Mouse (Mus musculus): ENCODE measurements around the gene Med12l. TPM values are rescaled to one million over a fixed set of nuclear protein-coding genes. Genes with fewer than 3 reads are reported as not detected.

Med12l gene
- polyA plus RNA-seq, 1 experiment from 2014 or later: 5.5 TPM

- 79% methylated on average over 5 of the region's 5 CpGs for WGBS
- H3K36me3 ChIP-seq (ENCODE audit: control insufficient read depth, insufficient read depth, low read length): no peaks in the 10 kb centered on the region
- no peak overlapping the region for H3K4me2 ChIP-seq (ENCODE audit: low read depth, low read length, severe bottlenecking)
- H3K27ac ChIP-seq (ENCODE audit: low read depth, low read length): no peak overlapping the region
- H3K9me3 ChIP-seq (ENCODE audit: control insufficient read depth, low read length): no peaks in the 10 kb centered on the region
- DNase-seq (ENCODE audit: low spot score) (no peak), ATAC-seq (replicated peaks; ENCODE audit: low FRiP score) (no peak)
- no peak overlapping the region for H3K9ac ChIP-seq (ENCODE audit: low read length)
- no peaks in the 10 kb centered on the region for H3K4me1 ChIP-seq (replicated peaks; ENCODE audit: control insufficient read depth, insufficient read depth, low read length)
- H3K4me3 ChIP-seq (ENCODE audit: low read depth, low read length): no peak overlapping the region
- H3K27me3 ChIP-seq (ENCODE audit: control insufficient read depth, insufficient read depth, low read length): no peaks in the 10 kb centered on the region
Observed at GRCm38 (mm10) chr3:59145194-59145593, 139.6 kb downstream of the Med12l start.

GRCm38 (mm10) chr3:59149646-59150045 lies 144.0 kb downstream of the Med12l start:
- no peak for DNase-seq (ENCODE audit: low spot score)
- no peak overlapping the region for H3K4me2 ChIP-seq (ENCODE audit: low read depth, low read length, severe bottlenecking)
- H3K9me3 ChIP-seq (ENCODE audit: control insufficient read depth, low read length): no peaks in the 10 kb centered on the region
- H3K27me3 ChIP-seq (ENCODE audit: control insufficient read depth, insufficient read depth, low read length): no peaks in the 10 kb centered on the region
- H3K9ac ChIP-seq (ENCODE audit: low read length): no peak overlapping the region
- no peaks in the 10 kb centered on the region for H3K4me1 ChIP-seq (replicated peaks; ENCODE audit: control insufficient read depth, insufficient read depth, low read length)
- no peaks in the 10 kb centered on the region for H3K36me3 ChIP-seq (ENCODE audit: control insufficient read depth, insufficient read depth, low read length)
- H3K27ac ChIP-seq (ENCODE audit: low read depth, low read length): no peak overlapping the region
- no peak overlapping the region for H3K4me3 ChIP-seq (ENCODE audit: low read depth, low read length)
- ATAC-seq (replicated peaks; ENCODE audit: low FRiP score): no peak

- H3K9ac ChIP-seq (ENCODE audit: low read length): no peak overlapping the region
- no peak for ATAC-seq (replicated peaks; ENCODE audit: low FRiP score)
- 99% methylated on average over 2 of the region's 2 CpGs for WGBS
- H3K27ac ChIP-seq (ENCODE audit: low read depth, low read length): no peak overlapping the region
- no peaks in the 10 kb centered on the region for H3K9me3 ChIP-seq (ENCODE audit: control insufficient read depth, low read length)
- H3K4me1 ChIP-seq (replicated peaks; ENCODE audit: control insufficient read depth, insufficient read depth, low read length): no peaks in the 10 kb centered on the region
- H3K36me3 ChIP-seq (ENCODE audit: control insufficient read depth, insufficient read depth, low read length): no peaks in the 10 kb centered on the region
- H3K4me2 ChIP-seq (ENCODE audit: low read depth, low read length, severe bottlenecking): no peak overlapping the region
- no peaks in the 10 kb centered on the region for H3K27me3 ChIP-seq (ENCODE audit: control insufficient read depth, insufficient read depth, low read length)
- H3K4me3 ChIP-seq (ENCODE audit: low read depth, low read length): no peak overlapping the region
- no peak for DNase-seq (ENCODE audit: low spot score)
Observed at GRCm38 (mm10) chr3:59150624-59151023, 145.0 kb downstream of the Med12l start.

- no peak for ATAC-seq (replicated peaks; ENCODE audit: low FRiP score)
- H3K4me2 ChIP-seq (ENCODE audit: low read depth, low read length, severe bottlenecking): no peak within 1 kb of the TSS
- WGBS: 86% methylated on average over 5 of the region's 5 CpGs
- no peak within 1 kb of the TSS for H3K9ac ChIP-seq (ENCODE audit: low read length)
- H3K36me3 ChIP-seq (ENCODE audit: control insufficient read depth, insufficient read depth, low read length): no peaks in the 10 kb centered on the region
- no peaks in the 10 kb centered on the region for H3K27me3 ChIP-seq (ENCODE audit: control insufficient read depth, insufficient read depth, low read length)
- DNase-seq (ENCODE audit: low spot score): no peak
- H3K4me1 ChIP-seq (replicated peaks; ENCODE audit: control insufficient read depth, insufficient read depth, low read length): no peaks in the 10 kb centered on the region
- H3K9me3 ChIP-seq (ENCODE audit: control insufficient read depth, low read length): no peaks in the 10 kb centered on the region
- no peak within 1 kb of the TSS for H3K27ac ChIP-seq (ENCODE audit: low read depth, low read length)
- no peak within 1 kb of the TSS for H3K4me3 ChIP-seq (ENCODE audit: low read depth, low read length)
Observed at GRCm38 (mm10) chr3:59153424-59153823, 147.8 kb downstream of the Med12l start, which contains the start of gene P2ry14. Gene P2ry14 (minus strand): TSS chr3:59153618.

- no peak overlapping the region for H3K4me2 ChIP-seq (ENCODE audit: low read depth, low read length, severe bottlenecking)
- H3K9me3 ChIP-seq (ENCODE audit: control insufficient read depth, low read length): no peaks in the 10 kb centered on the region
- H3K27me3 ChIP-seq (ENCODE audit: control insufficient read depth, insufficient read depth, low read length): no peaks in the 10 kb centered on the region
- no peaks in the 10 kb centered on the region for H3K4me1 ChIP-seq (replicated peaks; ENCODE audit: control insufficient read depth, insufficient read depth, low read length)
- DNase-seq (ENCODE audit: low spot score): no peak
- WGBS: 93% methylated on average over 2 of the region's 2 CpGs
- H3K4me3 ChIP-seq (ENCODE audit: low read depth, low read length): no peak overlapping the region
- no peak overlapping the region for H3K27ac ChIP-seq (ENCODE audit: low read depth, low read length)
- no peak overlapping the region for H3K9ac ChIP-seq (ENCODE audit: low read length)
- H3K36me3 ChIP-seq (ENCODE audit: control insufficient read depth, insufficient read depth, low read length): no peaks in the 10 kb centered on the region
- ATAC-seq (replicated peaks; ENCODE audit: low FRiP score): no peak
Observed at GRCm38 (mm10) chr3:59154888-59155287, 149.3 kb downstream of the Med12l start.

GRCm38 (mm10) chr3:59155404-59155803 lies 149.8 kb downstream of the Med12l start:
- no peak for DNase-seq (ENCODE audit: low spot score)
- H3K27ac ChIP-seq (ENCODE audit: low read depth, low read length): no peak overlapping the region
- H3K9ac ChIP-seq (ENCODE audit: low read length): no peak overlapping the region
- no peak for ATAC-seq (replicated peaks; ENCODE audit: low FRiP score)
- no peaks in the 10 kb centered on the region for H3K36me3 ChIP-seq (ENCODE audit: control insufficient read depth, insufficient read depth, low read length)
- no peaks in the 10 kb centered on the region for H3K27me3 ChIP-seq (ENCODE audit: control insufficient read depth, insufficient read depth, low read length)
- WGBS: 91% methylated on average over 6 of the region's 6 CpGs
- no peaks in the 10 kb centered on the region for H3K4me1 ChIP-seq (replicated peaks; ENCODE audit: control insufficient read depth, insufficient read depth, low read length)
- no peaks in the 10 kb centered on the region for H3K9me3 ChIP-seq (ENCODE audit: control insufficient read depth, low read length)
- no peak overlapping the region for H3K4me3 ChIP-seq (ENCODE audit: low read depth, low read length)
- H3K4me2 ChIP-seq (ENCODE audit: low read depth, low read length, severe bottlenecking): no peak overlapping the region

- Histone ChIP-seq H3K27ac (ENCODE audit: low read depth, low read length) (no peak overlapping the region), H3K4me1 (replicated peaks; ENCODE audit: control insufficient read depth, insufficient read depth, low read length) (no peaks in the 10 kb centered on the region), H3K27me3 (ENCODE audit: control insufficient read depth, insufficient read depth, low read length) (no peaks in the 10 kb centered on the region), H3K36me3 (ENCODE audit: control insufficient read depth, insufficient read depth, low read length) (no peaks in the 10 kb centered on the region), H3K9me3 (ENCODE audit: control insufficient read depth, low read length) (no peaks in the 10 kb centered on the region), H3K4me3 (ENCODE audit: low read depth, low read length) (no peak overlapping the region), H3K9ac (ENCODE audit: low read length) (no peak overlapping the region), H3K4me2 (ENCODE audit: low read depth, low read length, severe bottlenecking) (no peak overlapping the region)
- DNase-seq (ENCODE audit: low spot score): no peak
- WGBS: 94% methylated on average over 5 of the region's 5 CpGs
- no peak for ATAC-seq (replicated peaks; ENCODE audit: low FRiP score)
Observed at GRCm38 (mm10) chr3:59157048-59157447, 151.4 kb downstream of the Med12l start.

- no peak for DNase-seq (ENCODE audit: low spot score)
- ATAC-seq (replicated peaks; ENCODE audit: low FRiP score): no peak
- no peaks in the 10 kb centered on the region for H3K4me1 ChIP-seq (replicated peaks; ENCODE audit: control insufficient read depth, insufficient read depth, low read length)
Observed at GRCm38 (mm10) chr3:59160465-59160864, 154.8 kb downstream of the Med12l start.

GRCm38 (mm10) chr3:59167417-59168054 lies 161.9 kb downstream of the Med12l start:
- no peak for ATAC-seq (replicated peaks; ENCODE audit: low FRiP score)
- no peak overlapping the region for H3K4me3 ChIP-seq (ENCODE audit: low read depth, low read length)
- 89% methylated on average over 2 of the region's 2 CpGs for WGBS
- no peaks in the 10 kb centered on the region for H3K36me3 ChIP-seq (ENCODE audit: control insufficient read depth, insufficient read depth, low read length)
- DNase-seq (ENCODE audit: low spot score): no peak
- H3K27ac ChIP-seq (ENCODE audit: low read depth, low read length): no peak overlapping the region
- H3K4me1 ChIP-seq (replicated peaks; ENCODE audit: control insufficient read depth, insufficient read depth, low read length): no peaks in the 10 kb centered on the region
- H3K4me2 ChIP-seq (ENCODE audit: low read depth, low read length, severe bottlenecking): no peak overlapping the region
- no peaks in the 10 kb centered on the region for H3K9me3 ChIP-seq (ENCODE audit: control insufficient read depth, low read length)
- H3K27me3 ChIP-seq (ENCODE audit: control insufficient read depth, insufficient read depth, low read length): no peaks in the 10 kb centered on the region
- no peak overlapping the region for H3K9ac ChIP-seq (ENCODE audit: low read length)

More at GRCm38 (mm10) chr3:59160465-59160864, 154.8 kb downstream of the Med12l start:
- no peak overlapping the region for H3K9ac ChIP-seq (ENCODE audit: low read length)
- H3K27me3 ChIP-seq (ENCODE audit: control insufficient read depth, insufficient read depth, low read length): no peaks in the 10 kb centered on the region
- no peak overlapping the region for H3K4me2 ChIP-seq (ENCODE audit: low read depth, low read length, severe bottlenecking)
- no peak overlapping the region for H3K4me3 ChIP-seq (ENCODE audit: low read depth, low read length)
- no peak overlapping the region for H3K27ac ChIP-seq (ENCODE audit: low read depth, low read length)
- H3K36me3 ChIP-seq (ENCODE audit: control insufficient read depth, insufficient read depth, low read length): no peaks in the 10 kb centered on the region
- no peaks in the 10 kb centered on the region for H3K9me3 ChIP-seq (ENCODE audit: control insufficient read depth, low read length)
- WGBS: 97% methylated on average over 1 of the region's 1 CpGs
